Mouse (Mus musculus) natural killer cell, adult 2 months (primary cell): ENCODE data around the gene Dusp5.

Experiments used
- DNase-seq, 2 experiments: peaks; one replicate each; pipeline ENCODE4 v3.0.0; 2022; ENCODE audit warnings: low spot score in 2 of 2

The Dusp5 gene

DNA sequence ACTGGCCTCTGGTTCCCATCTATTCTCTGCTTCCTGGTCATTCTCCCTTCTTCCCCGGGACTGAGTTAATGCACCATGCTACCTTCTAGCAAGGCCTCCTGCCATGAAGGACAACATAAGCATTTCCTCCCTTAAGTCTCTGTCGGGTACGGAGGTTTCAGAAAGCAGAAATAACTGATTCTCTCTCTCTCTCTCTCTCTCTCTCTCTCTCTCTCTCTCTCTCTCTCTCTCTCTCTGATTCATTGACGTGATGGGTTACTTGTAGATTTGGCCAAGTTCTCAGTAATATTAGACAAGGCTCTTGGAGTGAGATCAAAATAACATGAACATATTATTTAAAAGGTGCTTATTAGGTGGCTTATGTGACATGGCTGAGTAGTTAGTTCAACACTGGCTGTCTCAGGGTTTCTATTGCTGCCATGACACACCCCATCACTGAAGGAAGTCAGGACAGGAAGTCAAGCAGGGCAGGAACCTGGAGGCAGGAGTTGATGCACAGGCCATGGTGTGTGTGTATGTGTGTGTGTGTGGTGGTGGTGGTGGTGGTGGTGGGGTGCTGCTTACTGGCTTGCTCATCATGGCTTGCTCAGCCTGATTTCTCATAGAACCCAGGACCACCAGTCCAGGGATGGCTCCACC is 16.1 kb downstream of the Dusp5 start:
- DNase-seq = no peak

- DNase-seq = peak; percentile 39 to 55
These were observed 18.7 kb downstream of the Dusp5 start for GRCm38 (mm10) chr19:53547597-53547996.

- DNase-seq = no peak
These were observed 22.1 kb downstream of the Dusp5 start for GRCm38 (mm10) chr19:53550972-53551371.

DNA sequence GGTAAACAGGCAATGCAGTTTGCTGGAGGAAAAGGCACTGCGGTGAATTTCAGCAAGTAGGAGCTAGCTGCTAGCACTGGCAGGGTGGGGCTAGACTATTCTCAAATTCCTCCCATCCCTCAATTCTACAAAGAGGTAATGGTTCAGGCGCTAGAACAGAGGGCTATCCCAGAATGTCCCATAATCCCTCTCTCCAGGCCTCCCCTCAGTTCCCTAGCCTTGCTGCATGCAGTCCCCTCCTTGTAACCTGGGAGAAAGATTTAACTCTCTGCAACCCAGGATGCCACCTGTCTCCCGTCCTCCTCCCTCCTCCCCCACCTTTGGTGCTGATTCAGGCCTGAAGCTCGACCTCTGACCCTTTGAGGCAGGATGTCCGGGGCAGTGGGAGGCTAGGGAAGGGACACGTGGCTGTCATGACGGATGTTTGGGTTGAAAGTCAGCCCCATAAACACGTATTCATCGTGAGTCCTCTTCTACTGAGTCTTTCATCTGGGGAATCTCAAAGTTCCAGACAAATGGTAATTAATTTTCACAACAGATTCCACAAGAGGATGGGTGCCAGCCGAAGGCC is 23.4 kb downstream of the Dusp5 start:
- no peak for DNase-seq

- DNase-seq = no peak
These were observed 23.9 kb downstream of the Dusp5 start for GRCm38 (mm10) chr19:53552795-53553194.

- DNase-seq = no peak
These were observed 25.5 kb downstream of the Dusp5 start for GRCm38 (mm10) chr19:53554402-53554801.

GRCm38 (mm10) chr19:53554981-53555616 is 26.2 kb downstream of the Dusp5 start:
- no peak for DNase-seq

DNA sequence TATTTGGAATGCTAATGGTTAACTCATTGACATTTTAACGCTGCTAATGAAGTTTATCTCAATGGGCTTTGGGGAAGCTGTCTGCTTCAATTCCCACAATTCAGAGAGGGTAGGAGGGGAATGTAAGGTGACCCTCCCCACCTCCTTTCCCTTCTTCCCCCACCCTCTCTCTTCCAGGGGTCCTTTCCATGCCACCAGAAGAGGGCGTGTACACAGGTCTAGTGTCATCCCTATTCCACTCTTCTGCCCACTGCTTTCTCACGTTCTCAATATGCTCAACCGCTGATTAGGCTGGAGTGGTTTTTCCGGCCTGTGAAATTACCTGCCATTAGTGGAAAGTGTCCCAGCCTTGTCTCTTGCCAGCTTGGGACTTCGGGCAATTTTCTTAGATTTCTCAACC is 27.9 kb downstream of the Dusp5 start:
- DNase-seq = no peak

DNA sequence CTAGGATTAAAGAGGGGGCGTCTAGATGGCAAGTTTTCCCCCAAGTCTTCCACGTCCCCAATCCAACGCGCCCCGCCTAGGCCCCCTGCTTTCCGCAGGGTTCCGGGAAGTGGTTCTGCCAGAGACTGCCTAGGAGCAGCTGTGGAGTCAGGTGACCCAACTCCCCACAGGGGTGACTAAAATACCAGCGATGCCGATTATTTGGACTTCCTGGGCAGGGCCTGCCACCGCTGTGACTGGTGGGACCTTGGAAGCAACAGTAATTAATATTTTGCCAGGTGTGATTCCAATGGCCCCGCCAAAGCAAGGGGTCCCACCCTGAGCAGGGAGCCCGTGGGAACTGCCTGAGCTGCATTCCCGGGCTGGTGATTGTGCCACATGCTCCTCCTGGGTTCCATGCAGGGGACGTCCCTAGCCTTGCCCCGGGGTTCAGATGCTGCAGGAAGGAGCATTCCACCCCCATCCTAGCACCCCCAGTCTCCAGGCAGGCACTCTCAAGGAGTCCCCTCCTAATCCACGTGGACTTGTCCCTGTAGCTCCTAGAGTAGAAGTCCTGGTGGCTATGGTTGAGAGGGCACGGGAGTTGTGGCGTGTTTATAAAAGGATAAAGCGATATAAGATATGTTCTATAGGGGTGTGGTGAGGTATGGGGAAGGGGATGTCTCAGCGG is 28.5 kb downstream of the Dusp5 start:
- no peak for DNase-seq

GRCm38 (mm10) chr19:53560436-53560835 is 31.5 kb downstream of the Dusp5 start:
- no peak for DNase-seq

DNA sequence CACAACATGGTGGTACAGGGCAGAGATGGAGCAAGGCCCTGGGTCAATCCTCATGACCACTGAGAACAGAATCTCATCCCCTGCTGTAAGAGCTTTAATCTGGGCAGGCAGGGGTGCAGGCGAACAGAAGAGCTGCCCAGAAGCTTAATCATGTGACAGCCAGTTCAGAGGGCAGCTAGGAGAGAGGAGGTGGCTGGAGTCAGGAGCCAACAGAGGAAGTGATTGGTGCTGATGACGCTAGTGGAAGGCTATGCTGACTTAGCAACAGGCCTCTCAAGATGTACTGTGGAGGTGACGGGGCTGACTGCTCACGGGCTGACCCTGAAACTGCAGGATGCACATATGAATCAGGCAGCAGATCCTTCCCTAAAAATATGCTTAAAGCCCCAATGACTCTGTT is 35.3 kb downstream of the Dusp5 start:
- no peak for DNase-seq

DNA sequence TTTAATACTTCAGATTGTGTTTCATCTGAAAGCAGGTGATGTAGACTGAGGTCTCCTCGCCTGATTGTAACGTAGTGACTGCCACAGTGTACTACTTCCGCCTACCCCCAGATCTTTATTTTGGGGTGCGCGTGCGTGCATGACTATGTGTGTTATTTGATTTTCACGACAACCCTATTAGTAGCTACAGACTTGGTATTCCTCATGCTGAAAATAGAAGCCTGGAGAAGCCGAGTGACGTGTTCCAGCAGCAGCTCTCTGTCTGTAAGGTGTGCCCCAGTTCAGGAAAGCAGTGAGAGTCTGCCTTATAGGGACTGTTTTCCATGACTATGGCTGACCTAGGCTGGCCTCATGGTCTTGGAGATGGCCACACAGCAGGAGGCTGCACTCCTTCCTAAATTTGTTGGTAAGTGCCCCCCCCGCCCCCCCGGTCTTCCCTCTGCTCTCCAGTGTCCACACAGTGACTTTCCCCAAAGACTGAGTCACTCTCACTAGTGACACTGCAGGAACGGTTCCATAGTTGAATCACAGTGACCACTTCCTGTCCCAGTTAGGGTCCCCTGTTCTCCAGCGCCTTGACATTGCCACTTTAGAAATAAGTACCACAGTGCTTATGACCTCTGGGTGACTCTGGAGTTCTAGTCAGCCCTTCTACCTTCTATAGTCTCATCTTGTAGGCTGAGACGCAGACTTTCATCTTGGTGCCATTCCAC is 36.8 kb downstream of the Dusp5 start:
- peak in 1 of 2 experiments; percentile 22 for DNase-seq

DNA sequence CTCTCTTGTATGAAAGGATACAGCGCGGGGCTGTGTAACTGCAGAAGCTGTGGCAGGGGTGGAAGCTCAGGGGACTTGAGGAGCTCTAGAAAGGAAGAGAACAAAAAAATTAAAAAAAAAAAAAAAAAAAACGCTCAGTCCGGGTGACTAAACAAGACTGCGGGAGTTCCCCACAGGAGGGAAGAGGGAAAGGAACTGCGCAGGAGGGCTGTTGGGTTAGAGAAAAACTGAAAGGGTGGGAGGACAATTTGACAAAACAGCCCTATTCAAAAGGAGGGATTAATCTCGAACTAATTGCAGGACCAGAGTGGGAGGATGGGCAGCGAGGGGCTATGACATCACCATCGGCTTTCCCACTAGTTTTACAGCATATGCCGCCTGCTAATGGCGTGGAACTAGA is 39.0 kb downstream of the Dusp5 start:
- no peak for DNase-seq

GRCm38 (mm10) chr19:53568553-53568952 is 39.6 kb downstream of the Dusp5 start:
- no peak for DNase-seq

DNA sequence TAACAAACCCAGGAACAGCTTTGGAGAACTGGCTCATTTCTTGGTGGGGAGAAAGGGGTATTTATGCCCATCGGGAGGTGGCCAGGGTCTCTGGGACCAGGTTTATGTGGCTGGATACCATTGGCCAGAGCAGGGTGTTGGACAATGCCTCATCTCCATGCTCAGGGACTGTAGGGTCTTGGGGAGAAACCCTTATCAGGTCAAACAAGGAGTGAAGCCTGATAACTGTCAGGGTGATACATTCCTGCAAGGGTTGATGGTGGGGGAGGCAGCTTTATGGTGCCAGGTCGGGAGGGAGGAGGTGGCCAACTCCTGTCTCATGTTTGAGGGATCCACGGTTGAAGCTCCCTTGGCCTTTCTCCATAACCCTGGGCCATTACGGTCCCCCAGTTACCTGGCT is 42.1 kb downstream of the Dusp5 start:
- DNase-seq = no peak

DNA sequence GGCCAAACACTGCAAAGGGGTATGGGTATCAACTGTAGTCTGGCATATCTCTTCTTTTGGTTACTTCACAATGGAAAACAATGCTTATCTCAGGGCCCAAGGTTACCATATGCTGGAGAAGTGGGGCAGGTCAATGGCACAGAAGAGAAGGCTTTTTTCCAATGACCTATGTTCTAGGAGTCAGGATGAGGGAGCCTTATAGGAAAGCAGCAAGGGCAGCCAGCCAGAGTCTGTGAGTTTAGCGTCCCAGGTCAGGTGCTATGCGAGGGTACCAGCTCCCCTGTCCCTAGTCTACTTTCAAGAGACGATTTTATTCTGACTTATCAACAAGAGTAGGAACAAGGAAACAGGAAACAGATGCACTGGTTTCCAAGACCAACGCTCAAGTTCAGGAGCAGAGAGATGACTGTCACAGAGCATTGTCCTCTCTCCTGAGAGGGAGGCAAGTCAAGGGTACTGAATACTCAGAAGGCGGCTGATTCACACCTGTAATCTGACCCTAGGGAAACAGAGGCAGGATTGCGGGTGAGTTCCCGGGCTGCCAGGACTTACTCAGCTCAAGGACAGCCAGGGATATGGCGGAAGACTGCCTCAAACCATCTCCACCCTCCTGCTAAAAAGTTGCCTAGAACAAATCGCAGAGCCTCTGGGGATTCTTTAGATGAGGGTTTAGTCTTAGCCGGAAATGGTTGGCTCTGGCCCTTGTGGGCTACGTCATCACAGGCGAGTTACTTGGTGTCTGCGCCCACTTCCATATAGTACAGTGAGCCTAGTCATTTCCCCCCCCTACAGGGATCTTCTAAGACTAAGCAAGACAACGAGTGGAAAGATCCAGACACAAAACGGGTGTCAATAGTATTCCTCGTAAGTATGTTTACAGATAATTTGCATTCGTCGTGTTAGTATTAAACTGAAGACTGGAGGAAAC is 42.9 kb downstream of the Dusp5 start:
- DNase-seq = peak; percentile 13 to 19

DNA sequence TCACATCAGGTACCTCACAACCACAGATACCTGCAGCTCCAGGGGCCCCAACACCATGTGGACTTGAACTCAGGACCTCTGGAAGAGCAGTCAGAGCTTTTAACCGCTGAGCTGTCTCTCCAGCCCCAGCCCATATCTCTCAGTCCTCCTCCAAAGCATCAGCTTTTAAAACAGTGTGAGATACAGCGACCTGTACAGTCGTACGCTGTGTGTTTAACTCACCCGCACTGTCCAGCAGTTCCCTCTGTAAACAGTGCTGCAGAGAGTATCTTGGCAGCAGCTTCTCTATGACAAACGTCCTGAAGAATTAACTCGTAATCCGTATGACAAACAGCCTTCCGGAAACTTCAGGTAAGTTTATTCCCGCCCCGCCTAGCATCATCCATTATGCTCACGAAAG is 43.7 kb downstream of the Dusp5 start:
- DNase-seq = no peak

DNA sequence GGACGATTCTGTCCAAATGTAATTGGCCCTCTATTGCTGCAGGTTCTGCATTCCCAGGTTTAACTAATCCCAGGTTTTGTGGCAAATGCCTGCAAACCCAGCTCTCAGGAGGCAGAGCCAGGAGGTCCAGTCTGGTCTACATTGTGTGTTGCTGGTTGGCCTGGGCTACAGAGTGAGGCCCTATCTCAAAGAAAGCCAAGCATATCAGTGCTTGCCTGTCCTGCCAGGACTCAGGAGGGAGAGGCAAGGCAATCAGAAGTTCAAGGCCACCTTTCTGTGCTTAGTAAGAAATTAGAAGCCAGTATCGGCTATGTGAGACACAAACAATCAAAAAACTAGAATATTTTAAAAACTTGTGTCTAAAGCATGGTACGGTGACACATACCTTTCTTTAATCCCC is 44.2 kb downstream of the Dusp5 start:
- DNase-seq = no peak

- no peak for DNase-seq
These were observed 45.2 kb downstream of the Dusp5 start for GRCm38 (mm10) chr19:53574131-53574530.

DNA sequence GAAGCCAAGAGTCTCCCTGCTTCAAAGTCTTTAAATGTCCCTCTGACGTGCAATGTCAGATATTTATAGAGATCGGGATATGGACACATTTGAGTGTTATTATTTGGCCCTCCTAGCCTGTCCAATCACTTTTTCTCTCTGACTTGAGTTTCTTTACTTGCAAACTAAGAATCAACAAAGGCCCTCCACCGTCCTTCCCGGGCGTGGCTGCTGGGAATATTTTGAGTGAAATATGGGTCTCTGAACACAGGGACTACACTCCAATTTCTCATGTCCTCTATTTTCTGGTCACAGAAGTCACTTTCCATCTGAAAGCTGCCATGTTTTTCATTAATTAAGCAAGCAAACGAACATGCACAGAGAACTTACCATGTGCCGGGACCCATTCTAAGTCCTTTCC is 45.6 kb downstream of the Dusp5 start:
- DNase-seq = no peak
